Mouse (Mus musculus) forebrain, embryonic 15.5 days (tissue): Measurements from ENCODE around the gene Zfp229. TPM values are rescaled to one million over a fixed set of nuclear protein-coding genes. Genes with fewer than 3 reads are reported as not detected.
"Not testable (repeated sequence)": the region's sequence is repeated elsewhere in the genome, so short reads cannot be mapped to it uniquely, and the experiment has no call there.

Source experiments
- ATAC-seq: fragments of 200-750 bp; cut with Nextera tagmentation; replicated peaks from 2 replicates; pipeline ENCODE4 v1.8.0; 2017; ENCODE audit warnings: mild to moderate bottlenecking, moderate TSS enrichment, moderate library complexity
- H3K27ac ChIP-seq: fragments of 300-500 bp; sonication (generic); replicated peaks from 2 replicates; pipeline ENCODE4 v1.5.1; 2015; ENCODE audit warnings: mild to moderate bottlenecking, inconsistent platforms
- H3K27me3 ChIP-seq: fragments of 300-500 bp; sonication (generic); 2 replicates; pipeline ENCODE4 v1.6.1; 2015; ENCODE audit warnings: inconsistent platforms
- H3K36me3 ChIP-seq: fragments of 300-500 bp; sonication (generic); 2 replicates; pipeline ENCODE4 v1.6.1; 2015; ENCODE audit warnings: mild to moderate bottlenecking, inconsistent platforms
- H3K4me1 ChIP-seq: fragments of 300-500 bp; sonication (generic); 2 replicates; pipeline ENCODE4 v1.6.1; 2015; ENCODE audit warnings: inconsistent platforms
- H3K4me2 ChIP-seq: fragments of 300-500 bp; sonication (generic); replicated peaks from 2 replicates; pipeline ENCODE4 v1.6.1; 2015; ENCODE audit warnings: mild to moderate bottlenecking, inconsistent platforms
- H3K4me3 ChIP-seq: fragments of 300-500 bp; sonication (generic); 2 replicates; pipeline ENCODE4 v1.5.1; 2015; ENCODE audit warnings: mild to moderate bottlenecking, inconsistent platforms
- H3K9ac ChIP-seq: fragments of 300-500 bp; sonication (generic); replicated peaks from 2 replicates; pipeline ENCODE4 v1.6.1; 2015; ENCODE audit warnings: mild to moderate bottlenecking, inconsistent platforms
- H3K9me3 ChIP-seq: fragments of 300-500 bp; sonication (generic); 2 replicates; pipeline ENCODE4 v1.6.1; 2016; ENCODE audit warnings: inconsistent platforms
- WGBS: fragments of 180-500 bp; shearing (Covaris S2); methylation state at CpG from one replicate; pipeline ENCODE4 v1.1.7; 2015; ENCODE audit warnings: mixed read lengths; 5-methylcytosine and 5-hydroxymethylcytosine counted together
- polyA plus RNA-seq: library from polyadenylated mRNA; unstranded; fragments of >200 nt; fragmentation: Nextera tagmentation; extraction: Ambion mirVana; gene quantifications from 2 replicates; pipeline ENCODE4 v1.2.1, GENCODE M21; 2015

Gene Zfp229
- 11.1 and 13.7 TPM in 2 replicates for polyA plus RNA-seq

- not testable (repeated sequence) for H3K27me3 ChIP-seq, H3K9ac ChIP-seq, H3K4me2 ChIP-seq, H3K4me3 ChIP-seq, ATAC-seq, H3K36me3 ChIP-seq, H3K27ac ChIP-seq, H3K9me3 ChIP-seq
- peaks cover 10% of the 10 kb centered on the region for H3K4me1 ChIP-seq
- WGBS, result 92% methylated on average over 16 of the region's 22 CpGs
Measured at GRCm38 (mm10) chr17:21730495-21730894, at the start of gene Zfp229. TSS of gene Zfp229 (plus strand) at chr17:21730795.

- 95% methylated on average over 3 of the region's 3 CpGs for WGBS
- Histone ChIP-seq H3K27me3 (no peaks in the 10 kb centered on the region), H3K9me3 (no peaks in the 10 kb centered on the region), H3K4me1 (no peaks in the 10 kb centered on the region), H3K9ac (no peak within 1 kb of the TSS), H3K4me3 (no peak within 1 kb of the TSS), H3K4me2 (no peak within 1 kb of the TSS), H3K27ac (no peak within 1 kb of the TSS), H3K36me3 (peaks cover 39% of the 10 kb centered on the region)
- no peak for ATAC-seq
Measured at GRCm38 (mm10) chr17:21691560-21691959, 39.0 kb upstream of the Zfp229 start, which contains the start of gene Gm10226. TSS of gene Gm10226 (plus strand) at chr17:21691860.

GRCm38 (mm10) chr17:21693342-21693741, 37.3 kb upstream of the Zfp229 start:
- Histone ChIP-seq H3K4me2 (no peak overlapping the region), H3K9me3 (no peaks in the 10 kb centered on the region), H3K9ac (no peak overlapping the region), H3K4me3 (no peak overlapping the region), H3K4me1 (no peaks in the 10 kb centered on the region), H3K36me3 (peaks cover 39% of the 10 kb centered on the region), H3K27ac (no peak overlapping the region), H3K27me3 (no peaks in the 10 kb centered on the region)
- 84% methylated on average over 3 of the region's 3 CpGs for WGBS
- ATAC-seq, result no peak

GRCm38 (mm10) chr17:21696073-21696472, 34.5 kb upstream of the Zfp229 start:
- no peaks in the 10 kb centered on the region for H3K27me3 ChIP-seq
- H3K4me2 ChIP-seq, result no peak overlapping the region
- H3K4me3 ChIP-seq, result no peak overlapping the region
- no peaks in the 10 kb centered on the region for H3K9me3 ChIP-seq
- no peak for ATAC-seq
- no peak overlapping the region for H3K9ac ChIP-seq
- no peak overlapping the region for H3K27ac ChIP-seq
- H3K36me3 ChIP-seq, result peaks cover 18% of the 10 kb centered on the region
- no peaks in the 10 kb centered on the region for H3K4me1 ChIP-seq

- Histone ChIP-seq H3K4me3 (no peak overlapping the region), H3K27me3 (no peaks in the 10 kb centered on the region), H3K4me1 (0 out of 2 replicates have a peak, but pooled peaks cover 3% of the 10 kb centered on the region), H3K9me3 (no peaks in the 10 kb centered on the region), H3K4me2 (no peak overlapping the region), H3K9ac (no peak overlapping the region), H3K27ac (no peak overlapping the region), H3K36me3 (no peaks in the 10 kb centered on the region)
- no peak for ATAC-seq
- 56% methylated on average over 5 of the region's 5 CpGs for WGBS
Measured at GRCm38 (mm10) chr17:21702281-21703240, 28.0 kb upstream of the Zfp229 start.

- no peaks in the 10 kb centered on the region for H3K9me3 ChIP-seq
- peaks cover 6% of the 10 kb centered on the region for H3K4me1 ChIP-seq
- H3K4me3 ChIP-seq, result no peak overlapping the region
- no peak overlapping the region for H3K27ac ChIP-seq
- WGBS, result 92% methylated on average over 1 of the region's 1 CpGs
- no peak overlapping the region for H3K4me2 ChIP-seq
- H3K27me3 ChIP-seq, result no peaks in the 10 kb centered on the region
- ATAC-seq, result no peak
- H3K36me3 ChIP-seq, result no peaks in the 10 kb centered on the region
- H3K9ac ChIP-seq, result no peak overlapping the region
Measured at GRCm38 (mm10) chr17:21703414-21703813, 27.2 kb upstream of the Zfp229 start.

- 3% methylated on average over 26 of the region's 26 CpGs for WGBS
- Histone ChIP-seq H3K4me1 (peaks cover 14% of the 10 kb centered on the region), H3K9me3 (no peaks in the 10 kb centered on the region), H3K4me3 (peak within 1 kb of the TSS; percentile 56), H3K27ac (peak within 1 kb of the TSS; percentile 85), H3K4me2 (peak within 1 kb of the TSS; percentile 53), H3K9ac (peak within 1 kb of the TSS; percentile 60), H3K36me3 (peaks cover 10% of the 10 kb centered on the region; the same call in 1 of the 2 replicates), H3K27me3 (no peaks in the 10 kb centered on the region)
- peak; percentile 98 for ATAC-seq
Measured at GRCm38 (mm10) chr17:21707343-21707996, 23.1 kb upstream of the Zfp229 start, which contains the start of gene Zfp760. TSS of gene Zfp760 (plus strand) at chr17:21707741.

- H3K27me3 ChIP-seq, result no peaks in the 10 kb centered on the region
- peak overlapping the region; percentile 53 for H3K4me2 ChIP-seq
- H3K9ac ChIP-seq, result peak overlapping the region; percentile 26; the same call in 1 of the 2 replicates
- peak overlapping the region; percentile 56 for H3K4me3 ChIP-seq
- H3K9me3 ChIP-seq, result no peaks in the 10 kb centered on the region
- H3K36me3 ChIP-seq, result peaks cover 13% of the 10 kb centered on the region
- no peak overlapping the region for H3K27ac ChIP-seq
- no peak for ATAC-seq
- peaks cover 14% of the 10 kb centered on the region for H3K4me1 ChIP-seq
- WGBS, result 25% methylated on average over 2 of the region's 2 CpGs
Measured at GRCm38 (mm10) chr17:21708401-21708800, 22.2 kb upstream of the Zfp229 start.

GRCm38 (mm10) chr17:21733049-21733448, 2.5 kb downstream of the Zfp229 start:
- H3K4me1 ChIP-seq, result peaks cover 10% of the 10 kb centered on the region
- peak overlapping the region; percentile 71 for H3K4me3 ChIP-seq
- H3K36me3 ChIP-seq, result peaks cover 11% of the 10 kb centered on the region
- H3K27me3 ChIP-seq, result no peaks in the 10 kb centered on the region
- H3K4me2 ChIP-seq, result peak overlapping the region; percentile 59
- WGBS, result 82% methylated on average over 4 of the region's 4 CpGs
- no peaks in the 10 kb centered on the region for H3K9me3 ChIP-seq
- peak overlapping the region; percentile 76 for H3K9ac ChIP-seq
- 0 out of 2 replicates have a peak, but pooled peaks have one; percentile 18 for ATAC-seq
- H3K27ac ChIP-seq, result peak overlapping the region; percentile 86

- Histone ChIP-seq H3K9me3 (no peaks in the 10 kb centered on the region), H3K4me2 (peak overlapping the region; percentile 59), H3K27ac (peak overlapping the region; percentile 86), H3K4me1 (peaks cover 10% of the 10 kb centered on the region), H3K36me3 (peaks cover 13% of the 10 kb centered on the region), H3K27me3 (no peaks in the 10 kb centered on the region), H3K9ac (peak overlapping the region; percentile 76), H3K4me3 (peak overlapping the region; percentile 71)
- under 1% methylated on average over 27 of the region's 27 CpGs for WGBS
- ATAC-seq, result peak; percentile 99
Measured at GRCm38 (mm10) chr17:21733529-21734031, 3.0 kb downstream of the Zfp229 start.

GRCm38 (mm10) chr17:21752791-21753190, 22.2 kb downstream of the Zfp229 start:
- Histone ChIP-seq H3K4me1 (peaks cover 7% of the 10 kb centered on the region), H3K4me2 (no peak overlapping the region), H3K27ac (no peak overlapping the region), H3K9ac (no peak overlapping the region), H3K9me3 (no peaks in the 10 kb centered on the region), H3K27me3 (no peaks in the 10 kb centered on the region), H3K4me3 (no peak overlapping the region), H3K36me3 (peaks cover 3% of the 10 kb centered on the region)
- WGBS, result 26% methylated on average over 2 of the region's 2 CpGs
- no peak for ATAC-seq
